Mouse (Mus musculus) E14TG2a.4 (cell line): ENCODE results near the gene Hhipl2.
A peak's percentile ranks its signal among the peaks of the same experiment; 100 is the strongest.

Source experiments
- CTCF ChIP-seq: conservative IDR thresholded peaks from 2 replicates; pipeline ENCODE4 v1.5.1; 2014; ENCODE audit warnings: low read length
- NANOG ChIP-seq: IDR thresholded peaks from 2 replicates; pipeline ENCODE4 v1.6.1; 2014; ENCODE audit warnings: borderline replicate concordance, low read length, mixed read lengths
- POU5F1 ChIP-seq: IDR thresholded peaks from 2 replicates; pipeline ENCODE4 v1.6.1; 2014; ENCODE audit warnings: low read length, borderline replicate concordance

DNA sequence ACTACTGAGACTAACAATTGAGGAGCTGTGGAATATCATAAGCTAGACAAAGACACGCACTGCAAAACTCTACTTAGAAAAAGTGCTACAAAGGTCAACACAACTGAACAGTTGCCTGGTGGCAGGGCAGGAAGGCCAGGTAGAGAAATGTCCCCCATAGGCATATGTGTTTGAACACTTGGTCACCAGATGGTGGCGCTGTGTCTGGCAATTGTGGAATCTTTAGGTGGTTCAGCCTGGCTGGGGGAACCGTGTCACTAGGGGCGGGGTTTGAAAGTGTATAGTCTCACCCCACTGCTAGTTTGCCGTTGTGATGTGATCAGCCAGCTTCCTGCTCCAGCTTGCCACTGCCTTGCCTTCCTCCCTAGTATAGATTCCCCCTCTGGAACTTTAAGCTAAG lies 43.3 kb upstream of the Hhipl2 start:
- TF ChIP-seq CTCF (peak; percentile 16; the same call in 1 of the 2 replicates), POU5F1 (no peak), NANOG (no peak)
